Mouse (Mus musculus): ENCODE results near the gene Pms1.
"Not testable (repeated sequence)": the region's sequence is repeated elsewhere in the genome, so short reads cannot be mapped to it uniquely, and the experiment has no call there.

The Pms1 gene

DNA sequence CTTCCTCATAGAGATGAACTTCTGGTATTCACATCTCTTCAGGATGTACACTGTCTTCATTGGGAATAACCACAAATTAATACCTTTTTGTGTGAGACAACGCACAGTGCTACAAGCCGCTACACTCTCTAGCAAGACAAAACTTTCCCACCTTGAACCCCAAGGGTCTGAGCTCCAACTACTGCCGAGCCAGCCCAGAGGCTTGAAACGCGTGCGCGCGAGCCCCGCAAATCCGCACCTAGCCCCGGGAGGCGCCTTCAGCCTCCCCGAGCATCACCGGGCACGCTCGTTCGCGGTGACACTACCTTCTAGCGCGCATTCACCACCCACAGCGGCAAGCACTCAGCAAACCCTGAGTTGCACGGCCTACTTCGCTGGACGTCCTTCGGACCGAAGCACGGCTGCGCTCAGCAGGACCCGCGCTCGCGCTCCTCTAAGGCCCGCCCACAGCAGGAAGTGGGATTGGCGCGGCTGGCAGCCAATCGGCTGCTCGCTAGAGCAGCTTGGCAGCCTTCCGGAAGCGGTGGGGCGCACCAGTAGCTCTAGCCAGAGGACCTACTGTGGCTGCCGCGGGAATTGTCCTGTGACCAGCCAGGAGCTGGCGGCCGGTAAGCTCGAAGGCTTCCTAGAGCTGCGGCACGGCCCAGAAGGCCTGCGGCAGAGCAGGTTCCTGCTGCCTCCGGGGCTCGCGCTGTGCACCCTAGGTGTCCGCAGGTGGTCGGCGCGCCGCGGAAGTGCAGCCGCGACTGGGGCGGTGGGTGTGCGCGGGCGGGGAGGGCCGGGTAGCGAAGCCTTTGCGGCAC, at the start of gene Pms1, which contains the start of the genes Ormdl1 and Gm28778:
TSS of gene Pms1 (minus strand) at position 438 of the 803 bp plus-strand sequence.
TSS of gene Ormdl1 (plus strand) at position 515 of the 803 bp plus-strand sequence.
TSS of gene Gm28778 (plus strand) at position 531 of the 803 bp plus-strand sequence.
- DNase-seq (ENCODE audit: low read depth, low spot score) = peak; percentile 93
- Histone ChIP-seq H3K36me3 (ENCODE audit: control insufficient read depth, insufficient read depth, low read length, poor library complexity, severe bottlenecking) (0 out of 2 replicates have a peak, but pooled peaks cover 3% of the 10 kb centered on the region), H3K27me3 (ENCODE audit: control insufficient read depth, insufficient read depth, low read length, poor library complexity, severe bottlenecking) (no peaks in the 10 kb centered on the region)

DNA sequence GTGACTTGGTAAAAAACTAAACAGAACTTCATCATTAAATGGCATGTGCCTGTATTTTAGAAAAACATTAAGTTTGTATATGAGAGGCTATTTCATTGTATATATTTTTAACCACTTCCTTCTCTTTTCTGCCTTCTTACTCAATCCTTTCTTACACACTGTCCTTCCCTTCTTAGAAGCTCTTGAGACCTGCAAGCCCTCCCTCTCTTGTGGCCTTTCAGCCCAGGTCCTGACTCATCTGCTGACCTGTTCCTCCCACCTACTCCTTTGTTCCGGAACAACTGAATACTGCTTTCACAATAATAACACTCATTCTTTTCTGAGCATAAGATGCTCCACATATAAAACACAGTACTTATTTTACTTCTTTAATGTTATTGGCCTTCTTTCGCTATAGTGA, 44.3 kb upstream of the Pms1 start:
- H3K36me3 ChIP-seq (ENCODE audit: control insufficient read depth, insufficient read depth, low read length, poor library complexity, severe bottlenecking) = peaks cover 3% of the 10 kb centered on the region; the same call in 1 of the 2 replicates
- DNase-seq (ENCODE audit: low read depth, low spot score) = no peak
- H3K27me3 ChIP-seq (ENCODE audit: control insufficient read depth, insufficient read depth, low read length, poor library complexity, severe bottlenecking) = no peaks in the 10 kb centered on the region

DNA sequence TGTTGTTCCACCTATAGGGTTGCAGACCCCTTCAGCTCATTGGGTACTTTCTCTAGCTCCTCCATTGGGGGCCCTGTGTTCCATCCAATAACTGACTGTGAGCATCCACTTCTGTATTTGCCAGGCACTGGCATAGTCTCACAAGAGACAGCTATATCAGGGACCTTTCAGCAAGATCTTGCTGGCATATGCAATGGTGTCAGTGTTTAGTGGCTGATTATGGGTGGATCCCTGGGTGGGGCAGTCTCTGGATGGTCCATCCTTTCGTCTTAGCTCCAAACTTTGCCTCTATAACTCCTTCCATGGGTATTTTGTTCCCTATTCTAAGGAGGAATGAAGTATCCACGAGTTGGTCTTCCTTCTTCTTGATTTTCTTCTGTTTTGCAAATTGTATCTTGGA, 40.6 kb upstream of the Pms1 start:
- H3K36me3 ChIP-seq (ENCODE audit: control insufficient read depth, insufficient read depth, low read length, poor library complexity, severe bottlenecking); H3K27me3 ChIP-seq (ENCODE audit: control insufficient read depth, insufficient read depth, low read length, poor library complexity, severe bottlenecking); DNase-seq (ENCODE audit: low read depth, low spot score): not testable (repeated sequence)

DNA sequence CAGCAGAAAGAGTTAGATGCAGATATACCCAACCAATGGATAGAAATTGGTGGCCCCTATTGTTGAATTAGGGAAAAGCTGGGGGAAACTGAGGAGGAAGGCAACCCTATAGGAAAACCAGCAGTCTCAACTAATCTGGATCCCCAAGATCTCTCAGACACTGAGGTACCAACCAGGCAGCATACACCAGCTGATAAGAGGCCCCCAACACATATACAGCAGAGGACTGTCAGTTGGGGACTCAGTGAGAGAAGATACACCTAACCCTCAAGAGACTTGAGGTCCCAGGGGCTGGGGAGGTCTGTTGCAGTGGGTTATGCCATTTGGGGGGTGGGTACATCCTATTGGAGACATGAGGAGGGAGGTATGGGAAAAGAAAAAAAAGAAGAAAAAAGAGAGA, 38.6 kb upstream of the Pms1 start:
- DNase-seq (ENCODE audit: low read depth, low spot score) = no peak
- Histone ChIP-seq H3K27me3 (ENCODE audit: control insufficient read depth, insufficient read depth, low read length, poor library complexity, severe bottlenecking) (no peaks in the 10 kb centered on the region), H3K36me3 (ENCODE audit: control insufficient read depth, insufficient read depth, low read length, poor library complexity, severe bottlenecking) (no peaks in the 10 kb centered on the region)

DNA sequence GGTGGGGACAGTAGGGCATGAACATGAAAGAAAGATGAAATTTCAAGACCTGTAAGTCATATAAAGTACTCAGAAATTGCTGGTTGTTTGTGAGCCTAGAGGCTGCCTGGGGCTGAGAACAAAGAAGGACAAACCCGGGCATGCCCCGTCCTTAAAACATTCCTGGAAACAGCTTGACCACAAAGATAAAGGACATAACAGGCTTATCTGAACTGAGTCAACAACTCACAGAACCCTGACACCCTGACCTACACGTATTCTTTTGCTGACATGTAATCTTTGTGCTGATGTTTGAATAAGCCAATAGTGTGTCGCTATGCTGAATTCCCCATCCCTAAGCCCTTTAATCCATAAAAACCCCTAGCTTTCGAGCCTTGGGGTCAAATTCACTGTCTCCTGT, 36.7 kb upstream of the Pms1 start:
- DNase-seq (ENCODE audit: low read depth, low spot score); H3K27me3 ChIP-seq (ENCODE audit: control insufficient read depth, insufficient read depth, low read length, poor library complexity, severe bottlenecking); H3K36me3 ChIP-seq (ENCODE audit: control insufficient read depth, insufficient read depth, low read length, poor library complexity, severe bottlenecking): not testable (repeated sequence)

DNA sequence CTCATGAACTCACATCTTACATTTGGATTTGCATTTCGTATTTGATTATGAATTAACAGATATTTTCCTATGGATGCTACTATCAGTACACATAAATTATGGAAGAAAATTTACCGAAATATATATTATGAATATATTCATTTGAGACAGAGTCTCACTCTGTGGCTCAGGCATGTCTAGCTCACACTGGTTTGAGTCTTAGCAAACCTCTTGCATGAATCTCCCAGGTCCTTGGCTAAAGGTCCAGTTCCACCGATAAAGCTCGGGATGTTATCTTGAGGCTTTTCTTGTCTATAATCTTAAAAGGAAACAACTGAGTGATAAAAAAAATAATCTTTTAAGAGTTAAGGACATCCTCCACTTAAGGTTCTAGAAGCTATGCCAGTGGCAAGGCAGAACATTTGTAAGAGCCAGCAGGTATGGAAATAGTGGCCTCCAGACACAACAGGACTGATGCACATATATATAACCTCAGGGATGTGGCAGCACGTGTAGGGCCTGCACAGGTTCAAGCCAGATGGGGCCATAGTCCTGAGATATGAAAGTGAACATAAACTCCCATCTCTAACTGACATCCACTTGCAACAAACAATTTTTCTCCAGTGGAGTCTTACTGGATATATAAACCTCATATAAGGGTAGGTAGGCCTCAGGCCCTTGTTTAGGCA, 28.1 kb upstream of the Pms1 start:
- no peaks in the 10 kb centered on the region for H3K27me3 ChIP-seq (ENCODE audit: control insufficient read depth, insufficient read depth, low read length, poor library complexity, severe bottlenecking)
- DNase-seq (ENCODE audit: low read depth, low spot score) = no peak
- H3K36me3 ChIP-seq (ENCODE audit: control insufficient read depth, insufficient read depth, low read length, poor library complexity, severe bottlenecking) = peaks cover 8% of the 10 kb centered on the region; the same call in 1 of the 2 replicates

DNA sequence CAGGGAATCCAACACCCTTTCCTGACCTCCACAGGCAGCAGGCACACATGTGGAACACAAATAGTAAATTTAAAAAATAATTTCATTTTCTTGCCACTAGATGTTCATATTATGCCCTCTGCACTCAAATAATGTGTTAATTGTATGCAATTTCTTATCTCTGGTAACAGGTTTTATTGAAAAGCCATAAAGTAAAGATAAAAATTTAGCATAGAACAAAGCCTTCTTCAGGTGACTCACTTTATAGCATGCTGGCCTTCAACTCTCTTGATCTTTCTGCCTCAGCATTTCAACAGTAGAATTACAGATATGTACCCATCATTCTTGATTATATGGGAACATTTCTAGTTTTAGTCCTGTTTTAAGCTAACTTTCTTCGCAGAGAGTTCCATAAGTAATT, 27.5 kb upstream of the Pms1 start:
- no peak for DNase-seq (ENCODE audit: low read depth, low spot score)
- Histone ChIP-seq H3K36me3 (ENCODE audit: control insufficient read depth, insufficient read depth, low read length, poor library complexity, severe bottlenecking) (peaks cover 9% of the 10 kb centered on the region; the same call in 1 of the 2 replicates), H3K27me3 (ENCODE audit: control insufficient read depth, insufficient read depth, low read length, poor library complexity, severe bottlenecking) (no peaks in the 10 kb centered on the region)

DNA sequence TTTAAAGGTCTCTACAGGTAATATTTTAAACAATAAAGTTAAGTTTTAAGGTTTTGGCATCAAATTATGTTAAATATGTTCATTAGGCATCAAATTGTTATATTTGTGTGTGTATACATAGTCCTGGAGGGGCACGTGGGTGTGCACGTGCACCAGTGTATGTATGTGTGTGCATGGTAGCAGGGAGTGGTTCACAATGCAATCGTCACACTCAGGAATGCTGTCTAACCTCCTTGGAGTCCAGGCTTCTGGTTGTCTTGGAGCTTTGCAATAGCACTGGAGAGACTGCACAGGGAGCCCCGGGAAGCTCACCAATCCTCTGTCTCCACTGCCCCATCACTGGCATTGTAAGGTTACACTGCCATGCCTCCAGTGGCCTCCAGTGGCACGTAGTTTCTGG, 26.4 kb upstream of the Pms1 start:
- no peak for DNase-seq (ENCODE audit: low read depth, low spot score)
- Histone ChIP-seq H3K36me3 (ENCODE audit: control insufficient read depth, insufficient read depth, low read length, poor library complexity, severe bottlenecking) (peaks cover 9% of the 10 kb centered on the region; the same call in 1 of the 2 replicates), H3K27me3 (ENCODE audit: control insufficient read depth, insufficient read depth, low read length, poor library complexity, severe bottlenecking) (no peaks in the 10 kb centered on the region)

DNA sequence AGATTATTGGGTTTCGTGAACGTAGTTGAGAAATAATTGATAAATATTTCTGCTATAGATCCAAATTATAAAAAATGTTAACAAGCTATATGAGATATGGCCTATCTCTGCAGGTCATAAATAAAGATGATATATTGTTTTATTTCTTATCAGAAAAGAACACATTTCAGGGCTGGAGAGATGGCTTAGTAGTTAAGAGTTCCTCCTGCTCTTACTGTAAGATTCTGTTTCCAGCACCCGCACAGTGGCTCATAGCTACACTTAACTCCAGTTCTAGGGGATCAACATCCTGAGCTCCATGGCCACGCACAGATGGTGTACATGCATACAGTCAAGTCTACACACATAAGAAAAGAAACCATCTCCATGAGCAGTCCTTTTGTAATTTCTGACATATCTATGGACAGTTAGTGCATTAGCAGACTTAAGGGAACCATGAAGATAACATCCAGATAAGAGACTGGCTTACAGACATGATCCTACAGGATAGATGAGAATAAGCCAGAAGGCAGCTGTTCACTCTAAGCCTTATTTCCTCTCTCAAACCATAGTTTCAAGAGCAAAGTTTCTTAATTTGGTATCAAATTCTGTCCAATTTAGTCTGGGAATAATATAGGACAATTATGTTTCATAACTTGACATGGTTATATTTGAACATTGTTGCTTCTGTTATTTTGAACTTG, 25.0 kb upstream of the Pms1 start:
- H3K36me3 ChIP-seq (ENCODE audit: control insufficient read depth, insufficient read depth, low read length, poor library complexity, severe bottlenecking) = peaks cover 9% of the 10 kb centered on the region; the same call in 1 of the 2 replicates
- DNase-seq (ENCODE audit: low read depth, low spot score) = no peak
- no peaks in the 10 kb centered on the region for H3K27me3 ChIP-seq (ENCODE audit: control insufficient read depth, insufficient read depth, low read length, poor library complexity, severe bottlenecking)

DNA sequence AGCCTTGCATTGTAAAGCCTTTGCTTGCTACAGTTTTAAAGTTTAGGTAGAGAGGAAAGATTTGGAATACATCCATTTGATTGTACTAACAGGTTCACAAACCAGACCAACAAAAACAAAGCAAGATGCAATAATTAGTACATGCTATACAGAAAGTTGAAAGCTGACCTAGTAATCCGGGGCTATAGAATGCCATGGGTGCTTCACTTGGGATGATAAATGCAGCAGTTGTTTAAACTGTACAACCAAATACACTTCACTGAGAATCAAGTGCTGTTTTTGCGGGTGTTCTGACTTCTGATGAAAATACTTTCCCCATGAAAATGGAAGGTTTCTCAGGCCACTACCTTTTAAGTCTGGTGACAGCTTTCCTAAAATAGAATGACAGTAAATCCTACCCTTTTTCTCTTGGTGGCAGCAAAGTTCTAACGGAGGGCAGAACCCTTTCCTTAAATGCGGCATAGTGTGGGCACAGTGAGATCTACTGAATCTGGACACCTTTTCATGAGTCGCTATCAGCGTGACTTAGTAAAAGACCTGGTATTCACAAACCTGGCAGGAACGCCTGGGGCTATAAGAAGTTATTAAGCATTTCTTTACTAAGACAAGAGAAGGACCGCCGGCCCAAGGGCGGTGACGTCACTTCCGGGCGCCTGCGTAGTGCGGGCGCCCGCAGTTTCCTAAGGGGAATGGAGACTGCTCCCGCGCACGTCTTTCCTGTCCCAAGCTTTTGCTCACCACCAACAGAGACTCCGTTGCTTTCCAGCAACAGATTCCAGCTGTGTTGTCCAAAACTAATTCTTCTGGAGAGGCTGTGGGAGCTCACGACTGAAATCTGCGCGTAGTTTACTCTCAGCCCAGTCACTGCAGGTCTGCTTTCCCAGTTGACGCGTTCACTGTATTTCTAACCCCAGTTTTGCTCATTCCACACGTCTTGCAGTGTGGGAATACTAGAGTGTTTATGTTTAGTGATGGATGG, 16.5 kb upstream of the Pms1 start, which contains the start of gene Osgepl1:
TSS of gene Osgepl1 (plus strand) at position 636 of the 979 bp plus-strand sequence.
- DNase-seq (ENCODE audit: low read depth, low spot score) = peak; percentile 82
- H3K27me3 ChIP-seq (ENCODE audit: control insufficient read depth, insufficient read depth, low read length, poor library complexity, severe bottlenecking) = no peaks in the 10 kb centered on the region

DNA sequence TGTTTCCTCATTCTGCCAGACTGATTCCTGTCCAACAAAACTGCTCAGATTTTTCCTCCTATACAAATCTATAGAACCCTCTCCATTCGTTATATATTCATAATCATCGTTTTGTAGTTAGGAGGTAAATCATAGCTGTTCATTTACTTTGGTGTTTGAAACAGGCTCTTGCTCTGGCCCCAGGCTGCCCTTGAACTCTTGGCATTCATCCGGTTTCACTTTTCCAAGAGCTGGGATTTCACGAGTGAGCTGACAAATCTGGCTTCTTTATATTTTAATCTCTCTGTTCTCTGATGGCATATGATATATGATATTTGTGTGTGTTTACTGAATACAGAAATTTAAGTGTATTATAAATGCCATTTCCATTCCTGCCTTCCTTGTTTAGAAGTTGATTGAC, 3.7 kb upstream of the Pms1 start:
- no peak for DNase-seq (ENCODE audit: low read depth, low spot score)
- H3K27me3 ChIP-seq (ENCODE audit: control insufficient read depth, insufficient read depth, low read length, poor library complexity, severe bottlenecking) = no peaks in the 10 kb centered on the region
- 0 out of 2 replicates have a peak, but pooled peaks cover 10% of the 10 kb centered on the region for H3K36me3 ChIP-seq (ENCODE audit: control insufficient read depth, insufficient read depth, low read length, poor library complexity, severe bottlenecking)

More for the DNA sequence above, 16.5 kb upstream of the Pms1 start, which contains the start of gene Osgepl1:
- H3K36me3 ChIP-seq (ENCODE audit: control insufficient read depth, insufficient read depth, low read length, poor library complexity, severe bottlenecking) = 0 out of 2 replicates have a peak, but pooled peaks cover 1% of the 10 kb centered on the region

DNA sequence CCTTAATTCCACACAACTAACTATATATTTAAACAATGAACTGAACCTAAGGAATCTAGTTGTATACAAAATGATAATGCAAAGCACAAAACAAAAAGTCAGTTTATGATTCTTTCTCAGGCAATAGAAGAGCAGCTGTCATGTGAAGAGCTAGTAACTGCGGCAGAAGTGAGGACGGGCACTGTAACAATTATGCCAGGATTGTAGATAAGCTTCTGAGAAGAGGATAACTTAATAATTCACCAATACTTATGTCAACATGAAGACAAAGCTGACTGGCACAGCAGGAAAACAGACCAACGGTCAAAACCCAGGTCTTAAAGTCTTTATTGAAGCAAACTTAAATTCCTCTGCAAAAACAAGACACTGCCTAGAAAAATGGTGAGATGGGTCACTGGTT, 5.6 kb downstream of the Pms1 start:
- H3K27me3 ChIP-seq (ENCODE audit: control insufficient read depth, insufficient read depth, low read length, poor library complexity, severe bottlenecking) = no peaks in the 10 kb centered on the region
- no peaks in the 10 kb centered on the region for H3K36me3 ChIP-seq (ENCODE audit: control insufficient read depth, insufficient read depth, low read length, poor library complexity, severe bottlenecking)
- no peak for DNase-seq (ENCODE audit: low read depth, low spot score)

DNA sequence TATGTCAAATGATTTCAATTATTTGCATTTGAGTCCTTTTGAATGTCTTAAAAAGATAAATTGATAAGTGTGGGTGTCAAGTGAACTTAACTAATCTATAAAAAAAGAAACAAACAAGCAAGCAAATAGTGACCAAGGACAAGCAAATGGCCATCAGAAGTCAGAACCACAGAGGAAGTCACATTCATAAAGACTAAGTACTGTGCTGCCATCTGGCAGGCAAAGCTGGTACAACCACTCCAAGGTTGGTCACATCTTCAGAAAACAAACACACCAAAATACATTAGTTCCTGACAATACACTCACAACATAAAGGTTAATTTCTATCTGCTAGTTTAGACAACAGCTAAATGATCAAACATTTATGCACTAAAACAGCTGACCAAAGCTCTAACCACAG, 24.2 kb downstream of the Pms1 start:
- Histone ChIP-seq H3K27me3 (ENCODE audit: control insufficient read depth, insufficient read depth, low read length, poor library complexity, severe bottlenecking) (no peaks in the 10 kb centered on the region), H3K36me3 (ENCODE audit: control insufficient read depth, insufficient read depth, low read length, poor library complexity, severe bottlenecking) (no peaks in the 10 kb centered on the region)
- DNase-seq (ENCODE audit: low read depth, low spot score) = peak; percentile 27

DNA sequence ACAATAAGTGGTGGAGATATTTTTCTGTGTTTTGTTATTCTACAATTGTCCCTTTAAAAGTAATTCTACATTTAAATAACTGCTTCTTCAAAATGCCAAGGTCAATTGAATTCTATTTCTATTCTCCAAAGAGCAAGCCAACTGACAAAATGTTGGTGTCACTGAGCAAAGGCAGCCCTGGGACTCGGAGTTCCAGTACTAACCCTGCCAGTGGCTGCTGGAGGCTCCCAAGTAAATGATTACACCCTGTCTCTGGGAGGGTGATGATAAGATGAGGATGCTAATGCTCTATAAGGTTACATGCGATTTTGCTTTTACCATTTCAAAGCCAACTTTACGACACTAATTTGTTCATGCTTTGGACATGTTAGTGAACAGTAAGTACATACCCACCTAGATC, 26.9 kb downstream of the Pms1 start:
- H3K36me3 ChIP-seq (ENCODE audit: control insufficient read depth, insufficient read depth, low read length, poor library complexity, severe bottlenecking) = no peaks in the 10 kb centered on the region
- no peaks in the 10 kb centered on the region for H3K27me3 ChIP-seq (ENCODE audit: control insufficient read depth, insufficient read depth, low read length, poor library complexity, severe bottlenecking)
- DNase-seq (ENCODE audit: low read depth, low spot score) = no peak

All from splenic B cell, adult 2 months (primary cell).